Mouse (Mus musculus) bone marrow, adult 2 months (tissue): Measurements from ENCODE around the gene Tpx2. TPM values are rescaled to one million over a fixed set of nuclear protein-coding genes. Genes with fewer than 3 reads are reported as not detected.

Source experiments
- H3K27ac ChIP-seq: fragments of 200-500 bp; 2 replicates; pipeline ENCODE4 v1.5.1; 2012; ENCODE audit warnings: low read depth, mild to moderate bottlenecking, control low read depth, inconsistent platforms, low read length; ENCODE audit not compliant: control insufficient read depth, poor library complexity, insufficient read depth
- H3K4me1 ChIP-seq: fragments of 200-500 bp; 2 replicates; pipeline ENCODE4 v1.6.1; 2011; ENCODE audit warnings: low read length; ENCODE audit not compliant: control insufficient read depth, insufficient read depth
- H3K4me3 ChIP-seq: fragments of 200-500 bp; replicated peaks from 2 replicates; pipeline ENCODE3; 2011; ENCODE audit warnings: mild to moderate bottlenecking, low read depth, low read length, control low read depth; ENCODE audit not compliant: control insufficient read depth
- CTCF ChIP-seq: fragments of 200-500 bp; IDR thresholded peaks from 2 replicates; pipeline ENCODE4 v1.5.1; 2011; ENCODE audit warnings: low read length, control low read depth; ENCODE audit not compliant: control insufficient read depth, insufficient read depth
- POLR2A ChIP-seq: fragments of 200-500 bp; IDR thresholded peaks from 2 replicates; pipeline ENCODE4 v1.6.1; 2011; ENCODE audit warnings: low read depth, mild to moderate bottlenecking, control low read depth, low read length, borderline replicate concordance; ENCODE audit not compliant: control insufficient read depth
- WGBS: fragments of 180-500 bp; shearing (Covaris S2); methylation state at CpG from one replicate; pipeline ENCODE4 v1.1.7; 2018; 5-methylcytosine and 5-hydroxymethylcytosine counted together
- polyA plus RNA-seq: library from polyadenylated mRNA; stranded (reverse); fragments of >200 nt; gene quantifications from 2 replicates; pipeline ENCODE4 v1.2.4, GENCODE M21; 2011; ENCODE audit warnings: low replicate concordance; ENCODE audit not compliant: missing spikeins, insufficient read depth, insufficient read length

Tpx2 gene
- polyA plus RNA-seq, 1 experiment, result 74.1 TPM

DNA sequence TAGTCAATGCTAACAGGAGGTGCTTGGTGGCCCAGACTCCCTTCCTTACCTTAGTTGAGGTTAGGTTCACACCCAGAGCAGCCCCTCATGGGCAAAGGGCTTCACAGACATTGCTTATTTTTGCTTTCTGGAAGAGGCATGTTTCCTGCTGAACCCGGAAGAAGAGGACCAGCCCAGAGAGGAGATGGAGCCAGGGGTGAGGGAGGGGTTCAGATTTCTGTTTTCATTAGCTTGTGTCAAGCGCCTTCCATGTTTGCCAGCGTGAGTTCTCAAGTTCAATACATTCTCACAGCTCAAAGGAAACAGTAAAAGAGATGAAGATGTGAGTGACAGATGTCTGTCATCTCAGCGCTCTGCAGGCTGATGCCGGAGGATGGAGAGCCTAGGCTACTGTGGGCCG is 62.1 kb downstream of the Tpx2 start:
- 78% methylated on average over 6 of the region's 6 CpGs for WGBS
- no peak overlapping the region for H3K4me3 ChIP-seq
- H3K27ac ChIP-seq, result no peak overlapping the region
- H3K4me1 ChIP-seq, result no peaks in the 10 kb centered on the region
- TF ChIP-seq POLR2A, result no peak
- no peak for TF ChIP-seq CTCF

DNA sequence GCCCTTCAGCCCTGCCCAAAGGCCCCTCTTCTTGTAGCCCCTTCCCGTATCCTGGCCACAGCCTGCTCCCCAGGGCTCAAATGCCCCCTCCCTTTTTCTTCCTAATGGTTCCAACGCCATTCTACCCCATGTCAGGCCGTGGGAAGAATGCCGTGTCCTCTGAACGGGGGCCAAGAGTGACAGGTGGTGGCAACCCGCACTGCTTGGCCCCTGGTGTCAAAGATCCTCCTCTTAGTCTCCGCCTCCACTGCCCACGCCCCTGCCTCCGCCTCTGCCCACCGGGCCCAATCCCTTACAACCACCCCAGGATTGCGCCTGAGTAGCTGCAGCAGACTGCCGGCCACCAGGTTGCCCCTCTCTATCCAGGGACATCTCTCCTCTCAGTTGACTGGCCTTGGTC is 63.3 kb downstream of the Tpx2 start, which contains the start of gene Mylk2:
TSS of gene Mylk2 (plus strand) at position 322 of the 400 bp plus-strand sequence.
- H3K4me1 ChIP-seq, result no peaks in the 10 kb centered on the region
- 29% methylated on average over 12 of the region's 12 CpGs for WGBS
- no peak within 1 kb of the TSS for H3K27ac ChIP-seq
- TF ChIP-seq CTCF, result no peak
- no peak for TF ChIP-seq POLR2A
- no peak within 1 kb of the TSS for H3K4me3 ChIP-seq

- no peak for TF ChIP-seq CTCF
- TF ChIP-seq POLR2A, result no peak
- Histone ChIP-seq H3K27ac (no peak overlapping the region), H3K4me3 (no peak overlapping the region), H3K4me1 (no peaks in the 10 kb centered on the region)
- 44% methylated on average over 6 of the region's 6 CpGs for WGBS
These were observed 63.7 kb downstream of the Tpx2 start for GRCm38 (mm10) chr2:152911432-152911831.

GRCm38 (mm10) chr2:152913471-152913870 is 65.7 kb downstream of the Tpx2 start:
- no peak for TF ChIP-seq POLR2A
- no peak for TF ChIP-seq CTCF
- no peak overlapping the region for H3K4me3 ChIP-seq
- 37% methylated on average over 7 of the region's 7 CpGs for WGBS
- no peak overlapping the region for H3K27ac ChIP-seq
- no peaks in the 10 kb centered on the region for H3K4me1 ChIP-seq

DNA sequence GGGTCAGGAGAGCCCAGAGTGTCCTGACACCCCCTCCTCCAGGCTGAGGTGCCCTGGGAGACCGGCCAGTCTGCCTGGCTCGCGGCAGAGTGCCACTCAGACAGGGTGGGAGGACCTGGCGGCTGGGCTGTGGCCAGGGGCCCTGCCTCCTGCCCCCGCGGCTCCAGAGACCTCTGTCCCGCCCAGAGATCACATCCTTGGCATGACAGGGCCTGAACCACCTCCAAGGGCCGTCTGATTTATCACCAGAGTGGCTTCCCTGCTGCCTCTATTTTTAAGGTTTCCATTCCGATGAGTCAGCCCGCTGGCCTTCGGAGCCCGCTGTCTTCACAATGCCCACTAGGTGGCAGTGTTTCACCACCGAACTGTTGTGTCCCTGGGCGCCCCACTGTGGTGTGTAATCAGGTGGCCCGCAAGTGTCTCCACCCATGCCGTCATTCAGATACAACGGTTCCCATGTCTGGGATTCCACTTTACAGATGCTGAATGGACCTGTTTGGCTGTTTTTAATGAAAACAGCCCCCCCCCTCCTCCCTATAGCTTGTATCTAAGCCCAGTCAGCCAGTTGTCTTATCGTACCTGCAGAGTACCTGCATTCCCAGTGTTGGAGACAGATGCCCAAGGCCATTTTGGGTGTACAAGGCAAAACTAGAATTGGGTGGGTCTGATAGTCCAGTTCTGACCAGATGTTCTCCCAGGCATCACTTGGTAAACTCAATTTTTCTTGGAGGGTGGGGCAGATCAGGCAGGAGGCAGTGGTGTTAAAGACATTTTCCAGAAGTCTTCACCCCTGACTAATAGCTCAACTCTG is 66.8 kb downstream of the Tpx2 start:
- TF ChIP-seq POLR2A (no peak), CTCF (peak; percentile 89)
- Histone ChIP-seq H3K4me3 (no peak overlapping the region), H3K27ac (no peak overlapping the region), H3K4me1 (no peaks in the 10 kb centered on the region)
- WGBS, result under 1% methylated on average over 18 of the region's 18 CpGs

GRCm38 (mm10) chr2:152915453-152915852 is 67.7 kb downstream of the Tpx2 start:
- 28% methylated on average over 4 of the region's 4 CpGs for WGBS

GRCm38 (mm10) chr2:152916111-152916510 is 68.3 kb downstream of the Tpx2 start:
- no peak overlapping the region for H3K27ac ChIP-seq
- no peaks in the 10 kb centered on the region for H3K4me1 ChIP-seq
- no peak overlapping the region for H3K4me3 ChIP-seq
- TF ChIP-seq POLR2A (no peak), CTCF (no peak)
- 75% methylated on average over 5 of the region's 5 CpGs for WGBS

More at GRCm38 (mm10) chr2:152915453-152915852, 67.7 kb downstream of the Tpx2 start:
- no peak overlapping the region for H3K27ac ChIP-seq
- H3K4me3 ChIP-seq, result no peak overlapping the region
- no peaks in the 10 kb centered on the region for H3K4me1 ChIP-seq
- TF ChIP-seq CTCF (no peak), POLR2A (no peak)

DNA sequence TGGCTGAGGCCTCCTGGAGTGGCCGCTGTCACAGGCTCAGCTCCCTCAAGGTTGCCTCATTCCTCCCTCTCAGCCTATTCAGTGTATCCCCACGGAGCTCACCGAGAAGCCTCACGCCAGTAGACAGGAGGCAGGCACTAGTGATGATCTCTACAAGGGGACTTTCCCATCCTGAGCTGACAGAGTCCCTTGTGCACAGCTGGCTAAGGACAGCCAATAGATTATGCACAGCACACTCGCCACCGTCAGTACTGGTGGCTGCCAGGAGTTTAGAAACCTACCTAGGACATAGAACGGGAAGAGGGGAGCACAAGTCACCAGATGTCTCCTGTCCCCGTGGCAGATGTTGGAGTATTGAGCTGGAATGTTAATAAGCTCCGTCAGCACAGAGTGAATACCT is 69.9 kb downstream of the Tpx2 start:
- no peak for TF ChIP-seq POLR2A
- TF ChIP-seq CTCF, result no peak
- no peak overlapping the region for H3K4me3 ChIP-seq
- no peak overlapping the region for H3K27ac ChIP-seq
- H3K4me1 ChIP-seq, result no peaks in the 10 kb centered on the region
- WGBS, result 82% methylated on average over 9 of the region's 9 CpGs
